Mouse (Mus musculus) neural tube, embryonic 11.5 days (tissue): ENCODE measurements around the gene Hgfac. TPM values are rescaled to one million over a fixed set of nuclear protein-coding genes. Genes with fewer than 3 reads are reported as not detected.

Experiments used
- ATAC-seq: fragments of 200-750 bp; cut with Nextera tagmentation; 2 replicates; pipeline ENCODE4 v1.8.0; 2017; ENCODE audit warnings: moderate number of reproducible peaks, mild to moderate bottlenecking, moderate TSS enrichment, moderate library complexity; ENCODE audit not compliant: insufficient read depth, low FRiP score, low TSS enrichment
- DNase-seq: peaks from one replicate; pipeline ENCODE4 v3.0.0-alpha.2; 2015; ENCODE audit warnings: low spot score
- H3K27ac ChIP-seq: fragments of 300-500 bp; sonication (generic); 2 replicates; pipeline ENCODE4 v1.5.1; 2014; ENCODE audit warnings: low read depth, mild to moderate bottlenecking, low read length
- H3K27me3 ChIP-seq: fragments of 300-500 bp; sonication (generic); 2 replicates; pipeline ENCODE4 v1.6.1; 2014; ENCODE audit warnings: mild to moderate bottlenecking, low read length, mixed read lengths; ENCODE audit not compliant: control insufficient read depth, insufficient read depth
- H3K36me3 ChIP-seq: fragments of 300-500 bp; sonication (generic); 2 replicates; pipeline ENCODE4 v1.6.1; 2014; ENCODE audit warnings: mild to moderate bottlenecking, low read length, moderate library complexity, mixed read lengths; ENCODE audit not compliant: control insufficient read depth, insufficient read depth
- H3K4me1 ChIP-seq: fragments of 300-500 bp; sonication (generic); 2 replicates; pipeline ENCODE4 v1.6.1; 2014; ENCODE audit warnings: low read length, mixed read lengths; ENCODE audit not compliant: control insufficient read depth, insufficient read depth
- H3K4me2 ChIP-seq: fragments of 300-500 bp; sonication (generic); 2 replicates; pipeline ENCODE4 v1.6.1; 2014; ENCODE audit warnings: low read depth, mild to moderate bottlenecking, moderate library complexity
- H3K4me3 ChIP-seq: fragments of 300-500 bp; sonication (generic); 2 replicates; pipeline ENCODE4 v1.5.1; 2014; ENCODE audit warnings: low read depth, low read length
- H3K9ac ChIP-seq: fragments of 300-500 bp; sonication (generic); 2 replicates; pipeline ENCODE4 v1.6.1; 2014; ENCODE audit warnings: mild to moderate bottlenecking, low read length
- H3K9me3 ChIP-seq: fragments of 300-500 bp; sonication (generic); 2 replicates; pipeline ENCODE4 v1.6.1; 2016; ENCODE audit warnings: low read length; ENCODE audit not compliant: control insufficient read depth
- WGBS: fragments of 180-500 bp; shearing (Covaris S2); extraction: QIAGEN DNeasy Blood & Tissue Kit; methylation state at CpG from one replicate; pipeline ENCODE4 v1.1.7; 2014; 5-methylcytosine and 5-hydroxymethylcytosine counted together
- polyA plus RNA-seq: library from polyadenylated mRNA; unstranded; fragments of >200 nt; fragmentation: Nextera tagmentation; extraction: Ambion mirVana; gene quantifications from 2 replicates; pipeline ENCODE4 v1.2.1, GENCODE M21; 2014

Gene Hgfac
- polyA plus RNA-seq, 1 experiment from 2014 or later: 0.25 TPM

DNA sequence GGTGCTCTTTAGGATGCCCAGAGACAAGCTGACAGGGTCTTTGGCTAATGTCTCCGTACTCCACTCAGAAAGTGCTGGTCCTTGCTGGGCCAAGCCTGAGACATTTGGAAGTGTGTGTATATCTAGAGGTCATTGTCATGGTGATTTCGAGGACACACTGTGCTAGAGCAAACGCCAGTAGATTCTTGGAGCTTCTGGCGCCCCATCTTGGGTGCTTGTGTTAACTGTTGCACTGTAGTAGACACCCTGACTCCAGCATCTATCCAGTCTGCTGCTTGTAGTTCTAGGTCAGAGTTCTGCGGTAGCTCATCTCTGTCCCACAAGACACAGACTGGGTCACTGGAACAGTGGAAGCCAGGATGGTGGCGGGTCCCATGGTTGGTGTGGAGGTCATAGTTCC is 30.5 kb downstream of the Hgfac start:
- Histone ChIP-seq H3K27ac (no peak overlapping the region), H3K4me3 (no peak overlapping the region), H3K27me3 (no peaks in the 10 kb centered on the region), H3K9me3 (no peaks in the 10 kb centered on the region), H3K9ac (no peak overlapping the region), H3K4me2 (no peak overlapping the region), H3K36me3 (no peaks in the 10 kb centered on the region), H3K4me1 (no peaks in the 10 kb centered on the region)
- ATAC-seq: no peak
- 92% methylated on average over 6 of the region's 6 CpGs for WGBS
- no peak for DNase-seq

DNA sequence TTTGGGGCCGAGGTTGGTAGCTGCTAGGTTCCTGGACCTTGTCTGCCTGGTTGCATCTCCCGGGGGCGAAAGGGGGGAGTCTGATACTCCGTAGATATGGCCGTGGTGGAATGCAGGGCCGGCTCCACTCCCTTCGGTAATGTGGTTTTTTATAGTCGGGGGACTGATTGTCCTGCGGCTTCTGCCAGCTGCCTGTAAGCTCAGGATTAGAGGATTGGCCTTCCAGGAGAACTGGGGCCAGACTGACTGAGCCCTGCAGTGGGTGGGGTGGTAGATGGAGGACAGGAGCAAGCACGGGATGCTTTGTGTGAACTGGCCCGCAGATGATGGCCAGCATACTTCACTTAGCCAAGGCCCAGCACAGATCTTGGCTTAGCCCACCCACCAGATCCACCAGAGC is 31.9 kb downstream of the Hgfac start:
- DNase-seq (no peak), ATAC-seq (no peak)
- H3K4me3 ChIP-seq: no peak overlapping the region
- H3K27ac ChIP-seq: no peak overlapping the region
- no peaks in the 10 kb centered on the region for H3K9me3 ChIP-seq
- H3K4me2 ChIP-seq: no peak overlapping the region
- H3K9ac ChIP-seq: no peak overlapping the region
- WGBS: 81% methylated on average over 11 of the region's 11 CpGs
- no peaks in the 10 kb centered on the region for H3K4me1 ChIP-seq
- no peaks in the 10 kb centered on the region for H3K36me3 ChIP-seq
- no peaks in the 10 kb centered on the region for H3K27me3 ChIP-seq

DNA sequence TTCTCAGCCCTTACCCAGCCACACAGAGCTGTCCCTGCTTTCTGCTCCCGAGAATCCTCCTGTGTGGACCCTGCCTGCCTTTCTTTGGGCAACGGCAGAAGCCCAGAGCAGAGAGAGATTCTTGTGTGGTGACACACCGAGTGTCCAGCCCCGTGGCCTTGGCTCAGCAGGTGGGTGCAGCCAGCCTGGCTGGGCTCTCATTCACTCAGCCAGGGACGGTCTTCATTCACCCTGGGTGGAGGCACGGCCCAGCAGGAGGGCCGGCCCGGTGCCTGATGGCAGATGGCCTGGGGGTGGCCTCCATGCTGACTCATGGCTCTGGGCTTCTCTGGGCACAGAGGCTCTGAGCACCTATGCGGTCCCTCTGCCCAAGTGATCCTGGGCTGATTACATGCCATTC is 32.7 kb downstream of the Hgfac start:
- H3K4me2 ChIP-seq: no peak overlapping the region
- peaks cover 5% of the 10 kb centered on the region for H3K27me3 ChIP-seq
- ATAC-seq (no peak), DNase-seq (no peak)
- H3K9ac ChIP-seq: no peak overlapping the region
- H3K4me1 ChIP-seq: no peaks in the 10 kb centered on the region
- no peak overlapping the region for H3K4me3 ChIP-seq
- H3K27ac ChIP-seq: no peak overlapping the region
- no peaks in the 10 kb centered on the region for H3K36me3 ChIP-seq
- H3K9me3 ChIP-seq: no peaks in the 10 kb centered on the region
- 75% methylated on average over 9 of the region's 9 CpGs for whole genome bisulfite sequencing

DNA sequence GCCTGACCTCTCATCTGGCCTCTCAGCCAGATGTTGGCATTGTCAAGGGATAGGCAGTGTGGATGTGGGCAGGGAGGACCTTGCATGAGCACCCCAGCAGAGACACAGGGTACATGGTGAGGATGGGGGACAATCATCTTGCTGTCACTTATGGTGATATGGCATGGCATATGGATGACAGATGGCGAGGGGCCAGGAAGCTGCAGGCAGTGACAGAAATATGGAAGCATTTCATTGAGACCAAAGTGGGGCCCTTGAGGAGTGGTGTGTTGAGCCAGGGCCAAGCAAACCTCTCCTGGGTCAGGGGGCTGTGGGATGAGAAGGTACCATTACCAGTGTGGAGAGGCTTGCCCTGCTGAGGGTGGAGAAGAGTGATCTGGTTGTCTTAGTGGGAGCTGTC is 35.1 kb downstream of the Hgfac start:
- no peaks in the 10 kb centered on the region for H3K9me3 ChIP-seq
- H3K4me2 ChIP-seq: no peak overlapping the region
- WGBS: 93% methylated on average over 1 of the region's 1 CpGs
- H3K27me3 ChIP-seq: peaks cover 12% of the 10 kb centered on the region
- no peak overlapping the region for H3K9ac ChIP-seq
- H3K36me3 ChIP-seq: no peaks in the 10 kb centered on the region
- no peak for DNase-seq
- H3K4me1 ChIP-seq: no peaks in the 10 kb centered on the region
- no peak overlapping the region for H3K4me3 ChIP-seq
- ATAC-seq: no peak
- H3K27ac ChIP-seq: no peak overlapping the region

DNA sequence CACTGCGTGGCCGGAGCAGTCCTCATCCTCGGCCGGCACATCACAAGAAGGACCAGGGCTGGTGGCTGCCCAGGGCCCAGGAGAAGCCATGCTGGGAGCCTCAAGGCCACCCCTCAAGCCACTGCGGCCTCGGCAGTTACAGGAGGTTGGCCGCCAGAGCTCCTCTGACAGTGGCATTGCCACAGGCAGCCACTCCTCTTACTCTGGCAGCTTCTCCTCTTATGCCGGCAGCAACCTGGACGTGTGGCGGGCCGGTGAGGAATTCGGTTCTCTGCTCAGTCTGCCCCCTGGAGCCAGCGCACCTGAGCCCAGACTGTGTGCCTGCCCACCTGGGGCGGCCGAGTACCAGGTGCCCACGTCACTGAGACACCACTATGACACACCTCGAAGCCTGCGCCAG is 37.8 kb downstream of the Hgfac start:
- 38% methylated on average over 18 of the region's 18 CpGs for WGBS
- no peak for ATAC-seq
- Histone ChIP-seq H3K4me3 (no peak overlapping the region), H3K9ac (no peak overlapping the region), H3K9me3 (no peaks in the 10 kb centered on the region), H3K4me1 (no peaks in the 10 kb centered on the region), H3K27me3 (peaks cover 12% of the 10 kb centered on the region), H3K4me2 (no peak overlapping the region), H3K27ac (no peak overlapping the region), H3K36me3 (no peaks in the 10 kb centered on the region)
- no peak for DNase-seq

DNA sequence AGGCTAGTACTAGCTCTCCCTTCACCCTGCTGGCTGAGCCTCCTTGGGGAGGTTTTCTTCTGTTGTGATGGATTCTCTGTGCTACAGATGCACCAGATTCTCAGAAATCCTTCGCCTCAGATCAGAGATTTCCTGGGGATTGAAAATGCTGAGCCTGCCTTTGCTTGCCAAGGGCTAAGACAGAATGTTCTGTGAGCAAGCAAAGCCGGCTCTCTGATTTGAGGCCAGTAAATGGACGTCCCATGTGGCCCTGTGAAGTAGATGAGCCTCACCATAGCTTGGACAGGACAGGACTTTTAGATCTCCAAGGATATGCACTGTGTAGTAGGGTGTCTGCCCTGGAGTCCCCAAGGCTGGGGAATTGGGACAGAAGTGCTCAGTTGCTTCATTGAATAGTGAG is 43.6 kb downstream of the Hgfac start:
- Histone ChIP-seq H3K27me3 (no peaks in the 10 kb centered on the region), H3K27ac (no peak overlapping the region), H3K4me1 (no peaks in the 10 kb centered on the region), H3K9me3 (no peaks in the 10 kb centered on the region), H3K9ac (no peak overlapping the region), H3K36me3 (no peaks in the 10 kb centered on the region), H3K4me3 (no peak overlapping the region), H3K4me2 (no peak overlapping the region)
- 69% methylated on average over 3 of the region's 3 CpGs for WGBS
- DNase-seq: no peak
- no peak for ATAC-seq

DNA sequence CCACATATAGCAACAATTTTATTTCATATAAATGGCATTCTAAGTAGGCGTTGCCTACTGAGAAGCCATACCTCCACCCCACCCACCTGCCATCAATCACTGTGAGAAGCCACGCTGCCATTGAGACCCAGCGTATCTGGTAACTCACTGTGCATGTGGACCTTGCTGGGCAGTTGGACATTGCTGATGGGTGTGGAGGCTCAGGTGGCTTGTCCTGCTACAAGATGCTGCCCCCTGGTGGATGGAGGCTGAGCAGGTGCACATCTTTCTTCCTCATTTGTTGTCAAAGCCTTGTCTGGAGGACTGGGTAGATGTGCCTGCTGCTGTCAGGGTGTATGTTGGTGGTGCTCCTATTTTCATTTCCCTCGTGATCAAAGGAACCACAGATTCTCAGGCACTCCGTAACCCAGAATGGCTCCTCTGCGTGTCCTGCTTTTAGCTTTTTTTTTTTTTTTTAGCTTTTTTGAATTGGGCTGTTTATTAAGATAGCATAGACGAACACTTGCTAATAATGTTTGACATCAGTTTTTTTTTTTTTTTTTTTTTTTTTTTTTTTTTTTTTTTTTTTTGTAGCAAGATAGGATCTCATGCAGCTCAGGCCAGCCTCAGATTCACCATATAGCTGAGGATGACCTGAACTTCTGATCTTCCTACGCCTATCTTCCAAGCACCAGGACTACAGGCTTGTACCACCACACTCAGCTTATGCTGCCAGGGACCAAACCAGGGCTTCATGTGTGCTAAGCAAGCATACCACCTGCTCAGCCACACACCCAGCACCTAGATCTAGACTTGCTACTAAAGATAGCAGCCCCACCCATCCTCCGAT is 47.7 kb downstream of the Hgfac start:
- Histone ChIP-seq H3K9me3 (no peaks in the 10 kb centered on the region), H3K27ac (no peak overlapping the region), H3K36me3 (peaks cover 3% of the 10 kb centered on the region; the same call in 1 of the 2 replicates), H3K4me2 (no peak overlapping the region), H3K4me3 (no peak overlapping the region), H3K27me3 (no peaks in the 10 kb centered on the region), H3K9ac (no peak overlapping the region), H3K4me1 (no peaks in the 10 kb centered on the region)
- no peak for ATAC-seq
- DNase-seq: peak; percentile 61
- 66% methylated on average over 9 of the region's 9 CpGs for WGBS

DNA sequence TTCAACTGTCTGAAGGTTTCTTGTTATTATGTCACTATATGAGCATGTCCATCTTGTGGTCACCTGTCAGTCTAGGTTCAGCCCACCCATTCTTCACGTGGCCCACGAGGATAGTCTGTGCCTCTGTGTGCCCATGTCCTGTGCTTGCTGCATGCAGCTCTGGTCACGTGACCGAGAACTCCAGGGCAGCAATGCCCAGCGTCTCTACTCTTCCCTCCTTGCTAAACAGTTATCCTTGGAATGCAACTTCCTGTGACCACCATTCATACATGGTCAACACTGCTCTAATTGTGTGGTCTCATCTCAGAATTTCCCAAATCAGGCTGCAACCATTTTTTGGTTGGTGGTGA is 48.3 kb downstream of the Hgfac start:
- Histone ChIP-seq H3K9ac (no peak overlapping the region), H3K4me1 (no peaks in the 10 kb centered on the region), H3K27me3 (no peaks in the 10 kb centered on the region), H3K36me3 (peaks cover 5% of the 10 kb centered on the region; the same call in 1 of the 2 replicates), H3K4me3 (no peak overlapping the region), H3K27ac (no peak overlapping the region), H3K9me3 (no peaks in the 10 kb centered on the region), H3K4me2 (no peak overlapping the region)
- no peak for ATAC-seq
- DNase-seq: no peak
- 82% methylated on average over 5 of the region's 5 CpGs for WGBS

DNA sequence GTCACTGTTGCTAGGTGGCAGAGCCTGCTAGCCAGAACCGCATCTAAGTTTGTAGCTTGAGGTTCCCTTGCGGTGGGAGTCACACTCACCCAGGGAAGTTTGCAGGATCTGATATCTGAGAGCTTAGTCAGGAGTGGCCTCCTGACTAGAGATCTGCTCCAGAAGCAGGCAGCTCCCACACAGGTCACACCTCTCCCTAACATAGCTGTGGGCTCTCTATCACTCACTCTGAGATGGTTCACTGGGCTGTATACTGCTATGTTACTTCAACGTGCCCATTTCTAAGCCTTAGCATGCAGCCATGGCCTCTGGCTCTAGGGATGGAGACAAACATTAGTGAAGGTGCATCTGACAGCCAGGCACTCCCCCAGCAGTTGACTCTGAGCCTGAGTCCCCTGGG is 50.3 kb downstream of the Hgfac start:
- ATAC-seq: no peak
- peaks cover 12% of the 10 kb centered on the region for H3K36me3 ChIP-seq

More for the DNA sequence above, 50.3 kb downstream of the Hgfac start:
- 87% methylated on average over 3 of the region's 3 CpGs for WGBS
- Histone ChIP-seq H3K9ac (no peak overlapping the region), H3K4me1 (no peaks in the 10 kb centered on the region), H3K27ac (no peak overlapping the region), H3K4me3 (no peak overlapping the region), H3K9me3 (no peaks in the 10 kb centered on the region), H3K27me3 (no peaks in the 10 kb centered on the region), H3K4me2 (no peak overlapping the region)
- no peak for DNase-seq
